Mouse (Mus musculus): ENCODE data around the gene Syndig1l. TPM values are rescaled to one million over a fixed set of nuclear protein-coding genes. Genes with fewer than 3 reads are reported as not detected.

The Syndig1l gene
- polyA plus RNA-seq, 1 experiment from 2014 or later, result 0.05 TPM

DNA sequence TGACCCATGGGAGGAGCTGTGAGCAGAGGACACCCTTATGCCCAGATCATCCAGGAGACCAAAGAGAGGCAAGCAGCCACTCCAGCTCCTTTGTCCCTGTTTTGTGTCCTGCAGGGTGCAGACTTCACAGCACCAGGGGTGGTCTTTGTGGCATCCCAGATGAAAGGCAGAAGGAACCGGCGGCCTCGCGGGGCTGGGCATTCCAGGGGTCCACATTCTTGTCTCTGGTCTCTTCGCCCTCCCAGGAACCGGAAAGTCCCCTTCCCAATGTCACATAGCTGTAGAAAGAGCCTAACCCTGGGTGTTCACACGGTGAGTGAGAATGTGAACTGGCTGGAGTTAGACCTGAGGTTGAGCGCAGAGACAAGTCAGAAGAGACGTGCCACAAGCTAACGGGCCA is 27.0 kb downstream of the Syndig1l start:
- H3K9ac ChIP-seq, result no peak overlapping the region
- H3K4me3 ChIP-seq (replicated peaks), result no peak overlapping the region
- H3K36me3 ChIP-seq, result no peaks in the 10 kb centered on the region
- no peak for ATAC-seq (replicated peaks; ENCODE audit: low FRiP score)
- no peaks in the 10 kb centered on the region; the same call in 1 of the 2 replicates for H3K9me3 ChIP-seq (replicated peaks)
- H3K27me3 ChIP-seq, result peaks cover 14% of the 10 kb centered on the region
- no peak overlapping the region for H3K27ac ChIP-seq
- no peak overlapping the region for H3K4me2 ChIP-seq
- no peaks in the 10 kb centered on the region for H3K4me1 ChIP-seq
- WGBS, result 28% methylated on average over 10 of the region's 10 CpGs

GRCm38 (mm10) chr12:84670555-84670954 is 28.1 kb downstream of the Syndig1l start:
- H3K4me2 ChIP-seq, result no peak overlapping the region
- no peak overlapping the region for H3K4me3 ChIP-seq (replicated peaks)
- no peaks in the 10 kb centered on the region for H3K4me1 ChIP-seq
- H3K9ac ChIP-seq, result no peak overlapping the region
- peaks cover 14% of the 10 kb centered on the region for H3K27me3 ChIP-seq
- ATAC-seq (replicated peaks; ENCODE audit: low FRiP score), result no peak
- WGBS, result 90% methylated on average over 3 of the region's 3 CpGs
- H3K27ac ChIP-seq, result no peak overlapping the region
- H3K9me3 ChIP-seq (replicated peaks), result no peaks in the 10 kb centered on the region; the same call in 1 of the 2 replicates
- H3K36me3 ChIP-seq, result no peaks in the 10 kb centered on the region

DNA sequence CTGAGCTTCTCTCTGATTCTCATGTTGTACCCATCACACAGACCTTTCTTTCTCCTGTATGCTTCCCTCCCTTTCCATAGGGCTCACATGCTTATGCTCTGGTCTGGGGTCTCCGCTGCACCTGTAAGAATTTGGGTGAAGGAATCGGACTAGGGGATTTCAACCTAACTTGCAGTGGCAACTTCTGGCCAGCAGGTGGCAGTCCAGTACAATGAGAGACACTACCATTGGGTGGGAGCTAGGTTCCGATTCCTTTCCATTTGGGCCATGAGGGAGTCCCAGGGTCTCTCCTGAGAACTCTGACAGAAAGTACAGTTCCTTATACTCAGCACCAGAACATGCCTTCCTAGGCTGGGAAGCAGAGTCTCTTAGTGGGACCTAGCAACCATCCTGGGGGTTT is 44.7 kb downstream of the Syndig1l start:
- Histone ChIP-seq H3K27me3 (peaks cover 38% of the 10 kb centered on the region), H3K36me3 (no peaks in the 10 kb centered on the region), H3K27ac (no peak overlapping the region), H3K4me3 (replicated peaks) (no peak overlapping the region), H3K4me1 (no peaks in the 10 kb centered on the region), H3K4me2 (no peak overlapping the region), H3K9ac (no peak overlapping the region), H3K9me3 (replicated peaks) (no peaks in the 10 kb centered on the region)
- ATAC-seq (replicated peaks; ENCODE audit: low FRiP score), result no peak
- WGBS, result 17% methylated on average over 3 of the region's 3 CpGs

- Histone ChIP-seq H3K36me3 (no peaks in the 10 kb centered on the region), H3K9me3 (replicated peaks) (no peaks in the 10 kb centered on the region), H3K4me2 (no peak overlapping the region), H3K27ac (no peak overlapping the region), H3K4me1 (no peaks in the 10 kb centered on the region), H3K4me3 (replicated peaks) (no peak overlapping the region), H3K27me3 (peaks cover 41% of the 10 kb centered on the region), H3K9ac (no peak overlapping the region)
- WGBS, result 84% methylated on average over 13 of the region's 13 CpGs
- no peak for ATAC-seq (replicated peaks; ENCODE audit: low FRiP score)
These were observed 48.4 kb downstream of the Syndig1l start for GRCm38 (mm10) chr12:84650234-84650633.

DNA sequence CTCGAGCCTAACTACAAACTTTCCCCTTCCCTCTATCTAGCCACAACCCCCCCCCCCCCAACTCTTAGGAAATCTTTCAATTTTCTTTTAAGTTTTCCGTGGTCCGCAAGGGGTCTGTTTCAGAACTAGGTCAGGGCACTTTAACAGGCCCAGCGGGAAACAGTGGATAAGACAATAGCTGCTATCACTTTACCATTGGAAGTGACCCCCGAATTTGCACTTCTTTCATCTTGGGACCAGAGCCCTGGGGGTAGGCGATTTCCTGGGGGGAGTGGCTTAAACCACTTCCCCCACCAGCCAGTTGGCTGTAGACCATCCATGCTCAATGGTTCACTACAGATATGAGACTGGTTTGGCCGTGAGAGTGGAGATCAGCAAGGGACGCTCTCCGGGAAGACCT is 58.0 kb downstream of the Syndig1l start, which contains the start of gene Vrtn:
Gene Vrtn (plus strand): TSS at position 366 of the 400 bp plus-strand sequence.
- WGBS, result 6% methylated on average over 9 of the region's 9 CpGs

GRCm38 (mm10) chr12:84640253-84640652 is 58.4 kb downstream of the Syndig1l start:
- WGBS, result 10% methylated on average over 6 of the region's 6 CpGs
- Histone ChIP-seq H3K9me3 (replicated peaks) (no peaks in the 10 kb centered on the region), H3K4me1 (no peaks in the 10 kb centered on the region; the same call in 1 of the 2 replicates), H3K36me3 (no peaks in the 10 kb centered on the region), H3K9ac (no peak overlapping the region), H3K27ac (no peak overlapping the region), H3K27me3 (peaks cover 56% of the 10 kb centered on the region), H3K4me2 (no peak overlapping the region), H3K4me3 (replicated peaks) (no peak overlapping the region)
- ATAC-seq (replicated peaks; ENCODE audit: low FRiP score), result no peak

More for the DNA sequence above, 58.0 kb downstream of the Syndig1l start, which contains the start of gene Vrtn:
- no peak within 1 kb of the TSS for H3K4me3 ChIP-seq (replicated peaks)
- no peak within 1 kb of the TSS for H3K9ac ChIP-seq
- H3K36me3 ChIP-seq, result no peaks in the 10 kb centered on the region
- peaks cover 57% of the 10 kb centered on the region for H3K27me3 ChIP-seq
- no peak within 1 kb of the TSS for H3K4me2 ChIP-seq
- no peaks in the 10 kb centered on the region for H3K9me3 ChIP-seq (replicated peaks)
- no peak within 1 kb of the TSS for H3K27ac ChIP-seq
- no peak for ATAC-seq (replicated peaks; ENCODE audit: low FRiP score)
- H3K4me1 ChIP-seq, result no peaks in the 10 kb centered on the region; the same call in 1 of the 2 replicates

GRCm38 (mm10) chr12:84631867-84632266 is 66.8 kb downstream of the Syndig1l start:
- H3K9ac ChIP-seq, result no peak overlapping the region
- no peaks in the 10 kb centered on the region for H3K4me1 ChIP-seq
- H3K36me3 ChIP-seq, result no peaks in the 10 kb centered on the region
- H3K9me3 ChIP-seq (replicated peaks), result no peaks in the 10 kb centered on the region
- WGBS, result 70% methylated on average over 3 of the region's 3 CpGs
- peaks cover under 1% of the 10 kb centered on the region; the same call in 1 of the 2 replicates for H3K27me3 ChIP-seq
- no peak for ATAC-seq (replicated peaks; ENCODE audit: low FRiP score)
- H3K27ac ChIP-seq, result no peak overlapping the region
- no peak overlapping the region for H3K4me2 ChIP-seq
- no peak overlapping the region for H3K4me3 ChIP-seq (replicated peaks)

Other genes starting within 250 kb of the Syndig1l start
- 60.7 and 62.8 TPM in 2 replicates for gene Aldh6a1, start 247.8 kb downstream of the Syndig1l start, polyA plus RNA-seq (2015; fragmentation: Nextera tagmentation; extraction: Ambion mirVana)
- 23.2 and 23.4 TPM in 2 replicates for gene Lin52, start 247.4 kb downstream of the Syndig1l start, polyA plus RNA-seq (2015; fragmentation: Nextera tagmentation; extraction: Ambion mirVana)
- gene Vsx2, start 129.1 kb downstream of the Syndig1l start, polyA plus RNA-seq (2015; fragmentation: Nextera tagmentation; extraction: Ambion mirVana), result not detected in 2 replicates
- 17.1 and 19.9 TPM in 2 replicates for gene Abcd4, start 81.4 kb downstream of the Syndig1l start, polyA plus RNA-seq (2015; fragmentation: Nextera tagmentation; extraction: Ambion mirVana)
- gene Vrtn, start 57.8 kb downstream of the Syndig1l start, polyA plus RNA-seq (2015; fragmentation: Nextera tagmentation; extraction: Ambion mirVana), result not detected in 2 replicates
- 62.6 and 63.3 TPM in 2 replicates for gene Npc2, start 74.3 kb upstream of the Syndig1l start, polyA plus RNA-seq (2015; fragmentation: Nextera tagmentation; extraction: Ambion mirVana)
- gene Isca2, start 74.4 kb upstream of the Syndig1l start, polyA plus RNA-seq (2015; fragmentation: Nextera tagmentation; extraction: Ambion mirVana), result 143 TPM in 2 replicates
- gene Ltbp2, start 177.7 kb upstream of the Syndig1l start, polyA plus RNA-seq (2015; fragmentation: Nextera tagmentation; extraction: Ambion mirVana), result 0.50 and 0.62 TPM in 2 replicates

Measured in kidney, embryonic 15.5 days (tissue).